Mouse (Mus musculus) C2C12 (cell line): ENCODE measurements around the gene Rere.

ENCODE experiments used
- CTCF ChIP-seq: IDR thresholded peaks from one replicate; pipeline ENCODE4 v1.5.1; 2011; ENCODE audit not compliant: control insufficient read depth, insufficient read depth, insufficient read length
- MAX ChIP-seq: IDR thresholded peaks from one replicate; pipeline ENCODE4 v1.6.1; 2011; ENCODE audit warnings: mild to moderate bottlenecking, control low read depth
- MYOD1 ChIP-seq: IDR thresholded peaks from one replicate; pipeline ENCODE4 v1.6.1; 2011; ENCODE audit warnings: low read depth; ENCODE audit not compliant: control insufficient read depth, insufficient read length
- USF1 ChIP-seq: IDR thresholded peaks from one replicate; pipeline ENCODE4 v1.6.1; 2011; ENCODE audit warnings: low read depth, mild to moderate bottlenecking, control low read depth, moderate library complexity

- TF ChIP-seq CTCF (no peak), MAX (no peak), MYOD1 (no peak), USF1 (no peak)
Observed at GRCm38 (mm10) chr4:150457353-150457752, 175.9 kb downstream of the Rere start.
